Mouse (Mus musculus) MEL (cell line): Measurements from ENCODE around the gene Gphb5.

Source experiments
- CTCF ChIP-seq, 3 experiments: IDR thresholded peaks in 2 of 3; conservative IDR thresholded peaks in 1 of 3; 2 replicates each; pipeline ENCODE4 v1.5.1; 2011 to 2012; ENCODE audit warnings: low read length in 3 of 3, low read depth in 2 of 3, mild to moderate bottlenecking in 2 of 3, improper control_type of control experiment in 1 of 3, inconsistent platforms in 1 of 3, mixed read lengths in 1 of 3, moderate library complexity in 1 of 3; ENCODE audit not compliant: control insufficient read depth in 1 of 3, insufficient read depth in 1 of 3, poor library complexity in 1 of 3, severe bottlenecking in 1 of 3
- EP300 ChIP-seq, 2 experiments: IDR thresholded peaks; 2 replicates each; pipeline ENCODE4 v1.6.1; 2011; ENCODE audit warnings: improper control_type of control experiment in 2 of 2, low read length in 2 of 2, low read depth in 1 of 2, mild to moderate bottlenecking in 1 of 2
- HCFC1 ChIP-seq: IDR thresholded peaks from 2 replicates; pipeline ENCODE4 v1.6.1; 2012; ENCODE audit warnings: low read depth, mild to moderate bottlenecking, inconsistent platforms, low read length, improper control_type of control experiment, moderate library complexity
- MAX ChIP-seq: IDR thresholded peaks from 2 replicates; pipeline ENCODE4 v1.6.1; 2011; ENCODE audit warnings: low read length, improper control_type of control experiment
- NRF1 ChIP-seq: IDR thresholded peaks from 2 replicates; pipeline ENCODE4 v1.6.1; 2014; ENCODE audit warnings: low read depth, mild to moderate bottlenecking, inconsistent platforms, low read length, improper control_type of control experiment, moderate library complexity; ENCODE audit not compliant: poor library complexity, insufficient read depth, severe bottlenecking
- SIN3A ChIP-seq: IDR thresholded peaks from 2 replicates; pipeline ENCODE4 v1.6.1; 2012; ENCODE audit warnings: low read length, improper control_type of control experiment, inconsistent platforms
- TBP ChIP-seq: IDR thresholded peaks from 2 replicates; pipeline ENCODE4 v1.8.0; 2011; ENCODE audit warnings: low read depth, low read length, improper control_type of control experiment
- USF1 ChIP-seq: IDR thresholded peaks from 2 replicates; pipeline ENCODE4 v1.6.1; 2014; ENCODE audit warnings: low read depth, mild to moderate bottlenecking, inconsistent platforms, low read length, improper control_type of control experiment, moderate library complexity

DNA sequence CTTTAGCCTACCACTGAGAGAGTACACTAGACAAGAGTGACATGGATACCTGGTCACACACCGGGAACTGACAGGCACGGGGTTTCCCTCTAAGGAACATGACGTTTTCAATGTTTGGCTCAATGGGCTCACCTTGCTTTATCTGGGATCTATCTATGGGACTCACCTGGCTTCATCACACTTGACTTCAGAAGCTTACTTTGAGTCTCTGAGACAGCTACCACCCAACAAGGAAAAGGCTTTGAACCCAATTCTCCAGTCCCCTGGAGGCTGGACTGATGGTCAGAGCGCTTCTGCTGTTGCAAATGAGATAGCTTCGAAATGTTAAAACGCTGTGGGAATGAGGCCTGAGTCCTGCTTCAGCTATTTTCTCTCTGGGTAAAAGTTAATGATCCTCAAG lies 49.2 kb downstream of the Gphb5 start:
- TF ChIP-seq CTCF (IDR thresholded peaks at IDR 0.05 in 2 of 3, conservative IDR thresholded peaks at IDR 0.05 in 1 of 3; ENCODE audit: control insufficient read depth in 1 of 3, insufficient read depth in 1 of 3, low read depth in 2 of 3, low read length in 3 of 3, poor library complexity in 1 of 3, severe bottlenecking in 1 of 3), result no peak
- no peak for TF ChIP-seq SIN3A
- no peak for TF ChIP-seq EP300 (IDR thresholded peaks at IDR 0.05; ENCODE audit: low read depth in 1 of 2, low read length in 2 of 2)
- TF ChIP-seq HCFC1, result no peak
- TF ChIP-seq NRF1, result no peak
- no peak for TF ChIP-seq TBP
- no peak for TF ChIP-seq USF1
- TF ChIP-seq MAX, result no peak
